Mouse (Mus musculus) adrenal gland, adult 2 months (tissue): Measurements from ENCODE around the gene Olfr1494. TPM values are rescaled to one million over a fixed set of nuclear protein-coding genes. Genes with fewer than 3 reads are reported as not detected.

ENCODE experiments used
- DNase-seq: peaks from one replicate; pipeline ENCODE4 v3.0.0; 2021
- long read RNA-seq: library from polyadenylated mRNA; stranded (forward); transcript quantifications from one replicate; pipeline ENCODE4 v2.0.0, GENCODE M21; 2021
- polyA plus RNA-seq: library from polyadenylated mRNA; depleted of rRNA; stranded (reverse); fragments of >200 nt; gene quantifications from 2 replicates; pipeline ENCODE4 v1.2.3, GENCODE M21; 2012; rRNA removed
- total RNA-seq, 2 experiments: library from RNA; stranded (reverse); gene quantifications; 2 replicates each; pipeline ENCODE4 v1.2.3; 2021

Gene Olfr1494
- total RNA-seq (not detected), polyA plus RNA-seq (not detected in 2 replicates)
- long read RNA-seq = 0 reads

GRCm38 (mm10) chr19:13739428-13739827, at the start of gene Olfr1494:
Gene Olfr1494 (plus strand): TSS chr19:13739728.
- no peak for DNase-seq

DNA sequence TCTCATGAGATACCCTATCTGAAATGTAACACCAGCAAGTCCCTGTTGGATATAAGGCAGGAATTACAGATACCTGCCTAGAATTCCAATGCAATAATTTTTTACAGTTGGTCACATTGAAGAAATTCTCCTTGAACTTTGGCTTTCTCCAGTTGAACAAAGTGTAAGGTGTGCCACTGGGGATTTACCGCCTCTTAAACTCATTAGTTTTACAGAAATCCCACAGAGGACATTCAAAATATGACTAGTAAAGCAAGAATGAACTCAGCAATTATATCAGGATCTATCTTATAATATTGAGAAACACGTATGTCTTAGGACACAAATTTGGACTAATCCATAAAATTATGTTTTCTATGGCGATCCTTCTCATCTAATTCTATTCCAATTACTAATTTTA, 42.6 kb upstream of the Olfr1494 start, which contains the start of gene Olfr1491:
Gene Olfr1491 (plus strand): TSS at position 301 of the 400 bp plus-strand sequence.
- no peak for DNase-seq

- no peak for DNase-seq
Measured at GRCm38 (mm10) chr19:13722978-13723377, 16.6 kb upstream of the Olfr1494 start, which contains the start of gene Olfr1493-ps1. Gene Olfr1493-ps1 (plus strand): TSS chr19:13723278.

- no peak for DNase-seq
Measured at GRCm38 (mm10) chr19:13749366-13749765, 9.8 kb downstream of the Olfr1494 start.

- DNase-seq = no peak
Measured at GRCm38 (mm10) chr19:13764306-13764705, 24.8 kb downstream of the Olfr1494 start, which contains the start of gene Olfr1495. Gene Olfr1495 (plus strand): TSS chr19:13764606.

GRCm38 (mm10) chr19:13768565-13769276, 29.2 kb downstream of the Olfr1494 start:
- DNase-seq = no peak

GRCm38 (mm10) chr19:13777578-13777977, 38.0 kb downstream of the Olfr1494 start, which contains the start of gene Olfr1496:
Gene Olfr1496 (plus strand): TSS chr19:13777878.
- DNase-seq = no peak

DNA sequence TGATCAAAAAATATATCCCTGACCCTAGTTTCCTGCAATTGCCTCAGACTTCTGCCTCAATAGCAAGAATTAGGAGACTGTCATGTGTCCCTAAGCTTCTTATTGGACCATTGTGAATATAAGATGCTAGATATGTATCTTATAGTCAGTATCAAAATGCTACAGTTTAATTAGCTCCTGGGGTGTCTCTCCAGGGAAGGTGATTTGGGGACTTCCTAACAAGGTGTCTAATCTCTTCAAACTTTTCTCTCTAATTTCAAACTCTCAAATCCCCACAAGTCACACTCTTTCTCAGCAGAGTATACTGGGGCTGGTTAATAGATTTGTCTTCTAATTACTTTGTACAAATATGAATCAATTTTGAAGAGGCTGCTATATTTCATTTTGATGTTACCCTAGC, 58.6 kb downstream of the Olfr1494 start, which contains the start of gene Olfr1497:
Gene Olfr1497 (minus strand): TSS at position 101 of the 400 bp plus-strand sequence.
- DNase-seq = no peak

Other genes with a start within 250 kb of the Olfr1494 start
- gene Olfr1477, start 239.2 kb upstream of the Olfr1494 start, total RNA-seq = not detected
- not detected in 2 replicates for gene Olfr1477, start 239.2 kb upstream of the Olfr1494 start, polyA plus RNA-seq
- gene Olfr1480, start 211.8 kb upstream of the Olfr1494 start, total RNA-seq = not detected
- gene Olfr1480, start 211.8 kb upstream of the Olfr1494 start, polyA plus RNA-seq = not detected in 2 replicates
- gene Olfr1484, start 156.2 kb upstream of the Olfr1494 start, total RNA-seq = not detected
- gene Olfr1484, start 156.2 kb upstream of the Olfr1494 start, polyA plus RNA-seq = not detected in 2 replicates
- gene Olfr1487, start 122.4 kb upstream of the Olfr1494 start, total RNA-seq = not detected
- not detected in 2 replicates for gene Olfr1487, start 122.4 kb upstream of the Olfr1494 start, polyA plus RNA-seq
- not detected for gene Olfr1489, start 108.1 kb upstream of the Olfr1494 start, total RNA-seq
- gene Olfr1489, start 108.1 kb upstream of the Olfr1494 start, polyA plus RNA-seq = not detected in 2 replicates
- gene Olfr1490, start 88.6 kb upstream of the Olfr1494 start, total RNA-seq = not detected
- not detected in 2 replicates for gene Olfr1490, start 88.6 kb upstream of the Olfr1494 start, polyA plus RNA-seq
- gene Olfr1491, start 42.5 kb upstream of the Olfr1494 start, total RNA-seq = not detected
- gene Olfr1491, start 42.5 kb upstream of the Olfr1494 start, polyA plus RNA-seq = not detected in 2 replicates
- not detected for gene Olfr1493-ps1, start 16.4 kb upstream of the Olfr1494 start, total RNA-seq
- not detected in 2 replicates for gene Olfr1493-ps1, start 16.4 kb upstream of the Olfr1494 start, polyA plus RNA-seq
- gene Olfr1495, start 24.9 kb downstream of the Olfr1494 start, total RNA-seq = not detected
- gene Olfr1495, start 24.9 kb downstream of the Olfr1494 start, polyA plus RNA-seq = not detected in 2 replicates
- gene Olfr1496, start 38.1 kb downstream of the Olfr1494 start, total RNA-seq = not detected
- not detected in 2 replicates for gene Olfr1496, start 38.1 kb downstream of the Olfr1494 start, polyA plus RNA-seq
- not detected for gene Olfr1497, start 58.5 kb downstream of the Olfr1494 start, total RNA-seq
- not detected in 2 replicates for gene Olfr1497, start 58.5 kb downstream of the Olfr1494 start, polyA plus RNA-seq
- gene Olfr1499, start 79.7 kb downstream of the Olfr1494 start, total RNA-seq = not detected
- gene Olfr1499, start 79.7 kb downstream of the Olfr1494 start, polyA plus RNA-seq = not detected in 2 replicates
- not detected for gene Olfr1500, start 90.8 kb downstream of the Olfr1494 start, total RNA-seq
- gene Olfr1500, start 90.8 kb downstream of the Olfr1494 start, polyA plus RNA-seq = not detected in 2 replicates
- not detected for gene Olfr1501, start 111.0 kb downstream of the Olfr1494 start, total RNA-seq
- gene Olfr1501, start 111.0 kb downstream of the Olfr1494 start, polyA plus RNA-seq = not detected in 2 replicates
- not detected for gene Olfr1502, start 122.1 kb downstream of the Olfr1494 start, total RNA-seq
- not detected in 2 replicates for gene Olfr1502, start 122.1 kb downstream of the Olfr1494 start, polyA plus RNA-seq
- gene Olfr1504, start 158.2 kb downstream of the Olfr1494 start, total RNA-seq = not detected
- not detected in 2 replicates for gene Olfr1504, start 158.2 kb downstream of the Olfr1494 start, polyA plus RNA-seq
- gene Olfr1505, start 173.8 kb downstream of the Olfr1494 start, total RNA-seq = not detected
- not detected in 2 replicates for gene Olfr1505, start 173.8 kb downstream of the Olfr1494 start, polyA plus RNA-seq